Mouse (Mus musculus) midbrain, postnatal 0 days (tissue): ENCODE results near the gene Pi4k2a. TPM values are rescaled to one million over a fixed set of nuclear protein-coding genes. Genes with fewer than 3 reads are reported as not detected.

Source experiments
- ATAC-seq: fragments of 200-750 bp; cut with Nextera tagmentation; 2 replicates; pipeline ENCODE4 v1.8.0; 2017; ENCODE audit warnings: moderate number of reproducible peaks, mild to moderate bottlenecking, moderate TSS enrichment, moderate library complexity; ENCODE audit not compliant: low FRiP score
- DNase-seq: peaks from one replicate; pipeline ENCODE4 v3.0.0-alpha.2; 2015; ENCODE audit warnings: low spot score
- H3K27ac ChIP-seq: fragments of 300-500 bp; sonication (generic); 2 replicates; pipeline ENCODE4 v1.5.1; 2014; ENCODE audit warnings: low read depth, mild to moderate bottlenecking, low read length, mixed read lengths
- H3K27me3 ChIP-seq: fragments of 300-500 bp; sonication (generic); 2 replicates; pipeline ENCODE4 v1.6.1; 2014; ENCODE audit warnings: low read length, control low read depth, mixed read lengths; ENCODE audit not compliant: insufficient read depth
- H3K36me3 ChIP-seq: fragments of 300-500 bp; sonication (generic); 2 replicates; pipeline ENCODE4 v1.6.1; 2014; ENCODE audit warnings: low read length, control low read depth, mixed read lengths; ENCODE audit not compliant: insufficient read depth
- H3K4me1 ChIP-seq: fragments of 300-500 bp; sonication (generic); 2 replicates; pipeline ENCODE4 v1.6.1; 2014; ENCODE audit warnings: mild to moderate bottlenecking, control low read depth, antibody characterized with exemption, low read length, mixed read lengths; ENCODE audit not compliant: insufficient read depth
- H3K4me2 ChIP-seq: fragments of 300-500 bp; sonication (generic); 2 replicates; pipeline ENCODE4 v1.6.1; 2014; ENCODE audit warnings: low read depth, mild to moderate bottlenecking, low read length, mixed read lengths; ENCODE audit not compliant: poor library complexity, severe bottlenecking
- H3K4me3 ChIP-seq: fragments of 300-500 bp; sonication (generic); 2 replicates; pipeline ENCODE4 v1.5.1; 2014; ENCODE audit warnings: low read depth, mild to moderate bottlenecking, low read length, moderate library complexity
- H3K9ac ChIP-seq: fragments of 300-500 bp; sonication (generic); replicated peaks from 2 replicates; pipeline ENCODE4 v1.6.1; 2014; ENCODE audit warnings: mild to moderate bottlenecking, low read length, moderate library complexity, mixed read lengths; ENCODE audit not compliant: poor library complexity, severe bottlenecking
- H3K9me3 ChIP-seq: fragments of 300-500 bp; sonication (generic); 2 replicates; pipeline ENCODE4 v1.6.1; 2016; ENCODE audit warnings: low read length, control low read depth
- CTCF ChIP-seq: IDR thresholded peaks from 2 replicates; pipeline ENCODE4 v1.5.1; 2016; ENCODE audit warnings: antibody characterized with exemption, mild to moderate bottlenecking
- WGBS: fragments of 180-500 bp; shearing (Covaris S2); extraction: QIAGEN DNeasy Blood & Tissue Kit; methylation state at CpG from one replicate; pipeline ENCODE4 v1.1.7; 2014; 5-methylcytosine and 5-hydroxymethylcytosine counted together
- polyA plus RNA-seq: library from polyadenylated mRNA; unstranded; fragments of >200 nt; fragmentation: Nextera tagmentation; extraction: Ambion mirVana; gene quantifications from 2 replicates; pipeline ENCODE4 v1.2.1, GENCODE M21; 2015
- total RNA-seq: library from RNA; depleted of rRNA; stranded (reverse); fragments of >200 nt; gene quantifications from 2 replicates; pipeline ENCODE4 v1.2.3, GENCODE M21; 2014

Gene Pi4k2a
- total and polyA plus RNA-seq, 2 experiments from 2014 or later, result 19.3 to 33.0 TPM

DNA sequence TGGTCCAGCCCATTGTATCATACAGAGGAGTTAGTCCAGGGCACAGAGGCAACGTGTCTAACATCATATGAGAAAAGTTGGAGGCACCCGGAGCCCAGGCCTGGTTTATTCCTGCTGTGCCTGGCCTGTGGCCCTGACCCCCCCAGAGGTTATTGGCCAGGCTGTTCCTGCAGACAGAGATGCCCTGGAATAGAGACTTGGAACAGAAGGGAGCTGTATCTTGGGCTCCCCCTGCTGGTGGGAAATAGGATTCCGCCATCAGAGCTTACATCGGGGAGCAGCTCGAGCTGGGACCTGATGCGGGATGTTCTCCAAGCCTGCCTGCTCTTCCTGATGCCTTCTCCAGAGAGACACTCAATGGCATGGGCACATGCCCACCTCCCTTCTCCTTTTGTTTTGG lies 61.7 kb downstream of the Pi4k2a start:
- Histone ChIP-seq H3K9me3 (no peaks in the 10 kb centered on the region), H3K4me1 (no peaks in the 10 kb centered on the region), H3K9ac (no peak overlapping the region), H3K27me3 (peaks cover 4% of the 10 kb centered on the region; the same call in 1 of the 2 replicates), H3K4me2 (no peak overlapping the region), H3K27ac (no peak overlapping the region), H3K4me3 (no peak overlapping the region), H3K36me3 (no peaks in the 10 kb centered on the region)
- DNase-seq (peak; percentile 76), ATAC-seq (no peak)
- WGBS, result 10% methylated on average over 6 of the region's 6 CpGs
- TF ChIP-seq CTCF, result peak; percentile 89

DNA sequence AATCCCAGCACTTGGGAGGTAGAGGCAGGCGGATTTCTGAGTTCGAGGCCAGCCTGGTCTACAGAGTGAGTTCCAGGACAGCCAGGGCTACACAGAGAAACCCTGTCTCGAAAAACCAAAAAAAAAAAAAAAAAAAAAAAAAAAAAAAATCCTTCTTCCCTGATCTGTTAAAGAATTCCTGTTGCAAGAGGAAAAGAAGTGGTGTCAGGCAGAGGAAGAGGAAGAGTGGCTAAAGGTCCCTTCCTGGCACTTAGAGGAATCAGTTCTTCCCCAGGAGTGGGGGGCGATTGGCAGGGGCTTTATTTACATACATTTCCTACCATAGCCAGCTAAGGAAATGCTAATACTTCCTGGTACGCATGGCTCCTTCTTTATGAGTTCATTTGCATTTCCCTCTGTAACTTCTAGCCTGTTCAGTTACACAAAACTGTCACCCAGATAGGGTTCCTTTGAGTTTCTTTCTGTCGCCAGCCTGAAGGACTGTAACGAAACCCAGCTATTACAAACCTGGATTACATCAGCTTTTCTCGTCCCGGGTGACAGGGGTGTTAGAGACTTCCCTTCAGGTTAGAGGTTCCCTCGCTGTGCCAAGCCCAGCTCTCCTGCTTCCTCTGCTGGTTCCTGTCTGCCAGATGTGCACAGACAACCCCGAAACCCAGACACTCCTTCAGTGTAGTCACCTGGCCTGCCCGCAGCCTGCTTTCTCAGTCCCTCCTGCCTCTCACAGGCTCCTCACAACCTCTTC lies 67.4 kb downstream of the Pi4k2a start:
- no peak for ATAC-seq
- TF ChIP-seq CTCF, result no peak

DNA sequence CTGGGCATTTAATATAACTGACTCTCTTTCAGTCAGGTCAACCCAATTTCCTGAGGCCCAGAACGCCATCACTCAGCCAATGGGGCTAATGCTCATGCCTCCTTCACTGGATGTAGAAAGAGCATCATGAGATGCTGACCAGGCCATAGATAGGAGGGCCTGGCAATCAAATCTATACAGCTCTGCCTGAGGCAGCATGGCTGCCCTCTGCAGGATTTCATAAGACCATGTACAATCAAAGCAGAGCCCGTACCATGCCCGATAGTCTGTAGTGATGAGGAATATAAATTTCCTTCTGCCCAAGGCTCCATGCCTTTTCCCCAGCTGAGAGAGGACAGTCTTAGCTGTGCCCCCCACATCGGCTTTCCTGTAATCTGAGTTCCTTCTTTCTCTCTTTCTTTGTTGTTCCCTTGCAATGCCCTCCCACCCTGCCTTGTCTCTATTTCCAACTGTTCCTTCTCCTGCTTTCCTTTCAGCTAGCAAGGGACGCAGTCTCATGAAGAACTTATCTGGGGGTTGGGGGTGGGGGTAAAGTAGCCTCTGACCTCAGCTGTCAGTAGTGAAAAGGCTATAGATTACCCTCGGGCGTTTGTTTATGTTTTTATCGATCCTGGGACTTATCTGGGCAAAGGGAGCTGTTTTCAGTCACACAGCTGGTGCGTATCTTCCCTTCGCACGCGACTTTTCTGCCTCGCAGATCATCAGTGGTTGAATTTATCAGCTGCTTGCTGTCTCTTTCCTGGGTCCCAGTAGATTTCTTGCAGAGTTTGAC lies 68.2 kb downstream of the Pi4k2a start:
- no peak for ATAC-seq
- Histone ChIP-seq H3K9ac (no peak overlapping the region), H3K4me2 (no peak overlapping the region), H3K36me3 (no peaks in the 10 kb centered on the region), H3K4me1 (no peaks in the 10 kb centered on the region), H3K4me3 (no peak overlapping the region), H3K27ac (no peak overlapping the region), H3K27me3 (no peaks in the 10 kb centered on the region), H3K9me3 (no peaks in the 10 kb centered on the region)
- TF ChIP-seq CTCF, result no peak
- no peak for DNase-seq
- WGBS, result 63% methylated on average over 13 of the region's 13 CpGs

More for the DNA sequence above, 67.4 kb downstream of the Pi4k2a start:
- Histone ChIP-seq H3K4me2 (no peak overlapping the region), H3K9me3 (no peaks in the 10 kb centered on the region), H3K36me3 (no peaks in the 10 kb centered on the region), H3K27me3 (no peaks in the 10 kb centered on the region), H3K4me1 (no peaks in the 10 kb centered on the region), H3K9ac (no peak overlapping the region), H3K27ac (no peak overlapping the region), H3K4me3 (no peak overlapping the region)
- 78% methylated on average over 12 of the region's 12 CpGs for WGBS
- DNase-seq, result no peak

DNA sequence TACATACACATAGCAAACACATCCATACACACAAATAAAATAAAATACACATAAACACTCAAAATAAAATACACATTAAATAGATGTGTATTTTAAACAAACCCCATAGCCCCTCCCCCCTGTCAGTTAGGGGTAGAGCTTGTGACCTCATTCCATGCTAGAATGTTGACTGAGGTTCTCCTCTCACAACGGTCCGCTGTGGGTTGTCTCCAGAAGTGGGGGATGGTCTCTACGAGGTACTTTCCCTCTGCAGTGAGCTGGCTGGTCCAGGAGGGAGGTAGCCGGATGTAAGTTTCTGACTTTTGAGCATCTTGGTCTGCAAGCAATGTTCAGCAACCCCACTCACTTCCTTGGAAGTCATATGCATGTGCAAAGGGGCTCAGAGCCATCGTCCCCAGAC lies 73.5 kb downstream of the Pi4k2a start, which contains the start of gene Zfyve27:
Zfyve27 (plus strand) TSS at position 188 of the 400 bp plus-strand sequence.
- no peaks in the 10 kb centered on the region for H3K4me1 ChIP-seq
- H3K4me2 ChIP-seq, result no peak within 1 kb of the TSS
- DNase-seq (no peak), ATAC-seq (no peak)
- H3K9ac ChIP-seq, result no peak within 1 kb of the TSS
- no peaks in the 10 kb centered on the region for H3K36me3 ChIP-seq
- no peak within 1 kb of the TSS; the same call in 1 of the 2 replicates for H3K27ac ChIP-seq
- H3K9me3 ChIP-seq, result no peaks in the 10 kb centered on the region
- H3K4me3 ChIP-seq, result no peak within 1 kb of the TSS
- no peaks in the 10 kb centered on the region for H3K27me3 ChIP-seq
- 81% methylated on average over 5 of the region's 5 CpGs for WGBS
- TF ChIP-seq CTCF, result no peak

DNA sequence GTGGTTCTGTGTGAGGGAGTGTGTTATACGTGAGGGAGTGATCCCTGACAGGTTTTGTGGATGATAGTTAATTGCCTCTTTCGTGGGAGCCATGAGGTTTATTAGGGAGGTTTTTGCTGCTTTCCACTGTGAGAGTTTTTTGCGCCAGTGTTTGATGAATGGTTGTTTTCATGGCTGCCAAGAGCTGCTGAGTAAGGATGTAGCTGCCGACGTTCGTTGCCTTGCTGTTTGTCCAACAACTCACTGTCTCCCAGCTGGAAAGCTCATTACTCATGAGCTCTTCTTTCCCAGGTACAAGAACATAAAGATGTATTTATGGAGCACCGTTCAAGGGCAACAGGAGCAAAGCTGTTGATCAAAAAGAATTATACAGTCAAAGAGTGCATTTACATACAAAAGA lies 73.9 kb downstream of the Pi4k2a start:
- peak; percentile 28 for DNase-seq
- H3K27me3 ChIP-seq, result no peaks in the 10 kb centered on the region
- H3K9ac ChIP-seq, result no peak overlapping the region
- TF ChIP-seq CTCF, result no peak
- H3K36me3 ChIP-seq, result no peaks in the 10 kb centered on the region
- no peak overlapping the region for H3K4me2 ChIP-seq
- H3K9me3 ChIP-seq, result no peaks in the 10 kb centered on the region
- no peaks in the 10 kb centered on the region for H3K4me1 ChIP-seq
- no peak overlapping the region for H3K4me3 ChIP-seq
- no peak for ATAC-seq
- WGBS, result 46% methylated on average over 7 of the region's 7 CpGs
- no peak overlapping the region; the same call in 1 of the 2 replicates for H3K27ac ChIP-seq

DNA sequence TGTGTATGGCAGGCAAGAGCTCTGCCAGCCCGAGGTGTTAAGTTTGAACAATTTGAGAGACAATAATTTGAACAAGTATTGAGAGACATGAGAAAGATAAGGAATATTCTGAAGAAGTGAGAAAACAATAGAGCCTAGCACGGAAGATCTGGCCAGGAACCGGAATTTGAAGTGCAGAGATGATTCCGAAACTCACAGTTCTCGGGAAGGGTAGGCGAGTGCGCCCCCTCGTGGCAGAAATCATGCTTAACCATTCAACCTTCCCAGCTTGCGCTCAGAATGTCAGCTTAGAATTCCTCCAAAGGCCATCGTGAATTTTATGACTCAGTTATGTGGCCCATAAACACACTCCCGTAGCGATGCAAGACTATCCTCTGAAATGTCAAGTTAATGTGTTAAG lies 75.9 kb downstream of the Pi4k2a start:
- peaks cover under 1% of the 10 kb centered on the region; the same call in 1 of the 2 replicates for H3K4me1 ChIP-seq
- ATAC-seq, result no peak
- WGBS, result 4% methylated on average over 12 of the region's 12 CpGs
- H3K9me3 ChIP-seq, result no peaks in the 10 kb centered on the region
- no peak overlapping the region for H3K9ac ChIP-seq
- no peaks in the 10 kb centered on the region for H3K27me3 ChIP-seq
- no peak overlapping the region; the same call in 1 of the 2 replicates for H3K4me2 ChIP-seq
- DNase-seq, result peak; percentile 77
- no peak overlapping the region for H3K27ac ChIP-seq
- peak; percentile 87 for TF ChIP-seq CTCF
- H3K4me3 ChIP-seq, result no peak overlapping the region
- no peaks in the 10 kb centered on the region for H3K36me3 ChIP-seq
